Mouse (Mus musculus): ENCODE results near the gene Ndufv2.
"Not testable (repeated sequence)": the region's sequence is repeated elsewhere in the genome, so short reads cannot be mapped to it uniquely, and the experiment has no call there.

Gene Ndufv2

GRCm38 (mm10) chr17:66085038-66085437, 16.3 kb downstream of the Ndufv2 start:
- DNase-seq (ENCODE audit: low read depth, low spot score), result no peak

GRCm38 (mm10) chr17:66084486-66084885, 16.9 kb downstream of the Ndufv2 start:
- DNase-seq (ENCODE audit: low read depth, low spot score), result no peak

- DNase-seq (ENCODE audit: low read depth, low spot score), result no peak
Measured at GRCm38 (mm10) chr17:66077437-66077850, 23.9 kb downstream of the Ndufv2 start.

DNA sequence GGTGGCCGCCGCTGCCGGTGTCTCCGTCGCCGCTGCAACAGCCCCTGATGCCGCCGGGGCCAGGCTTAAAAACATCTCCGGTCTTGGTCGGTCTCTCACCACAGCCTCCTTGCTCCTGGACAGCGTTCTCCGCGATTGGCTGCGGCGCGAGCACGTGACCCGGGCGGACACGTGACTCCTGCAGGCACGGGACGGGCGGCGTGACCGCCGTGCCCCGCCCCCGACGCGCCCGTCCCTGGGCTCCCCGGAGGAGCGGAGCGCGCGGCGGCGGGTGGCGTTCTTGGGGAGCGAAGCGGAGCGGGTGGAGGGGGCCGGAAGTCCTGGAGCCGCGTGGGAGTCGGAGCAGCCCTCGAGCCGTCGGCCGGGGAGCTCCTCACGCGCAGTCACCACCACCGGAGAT, 24.4 kb downstream of the Ndufv2 start, which contains the start of gene Ankrd12:
Ankrd12 (minus strand) TSS at position 156 of the 400 bp plus-strand sequence.
- DNase-seq (ENCODE audit: low read depth, low spot score), result peak; percentile 94

- peak; percentile 34 for DNase-seq (ENCODE audit: low read depth, low spot score)
Measured at GRCm38 (mm10) chr17:66076174-66076927, 25.0 kb downstream of the Ndufv2 start.

- DNase-seq (ENCODE audit: low read depth, low spot score), result no peak
Measured at GRCm38 (mm10) chr17:66075827-66076173, 25.6 kb downstream of the Ndufv2 start.

DNA sequence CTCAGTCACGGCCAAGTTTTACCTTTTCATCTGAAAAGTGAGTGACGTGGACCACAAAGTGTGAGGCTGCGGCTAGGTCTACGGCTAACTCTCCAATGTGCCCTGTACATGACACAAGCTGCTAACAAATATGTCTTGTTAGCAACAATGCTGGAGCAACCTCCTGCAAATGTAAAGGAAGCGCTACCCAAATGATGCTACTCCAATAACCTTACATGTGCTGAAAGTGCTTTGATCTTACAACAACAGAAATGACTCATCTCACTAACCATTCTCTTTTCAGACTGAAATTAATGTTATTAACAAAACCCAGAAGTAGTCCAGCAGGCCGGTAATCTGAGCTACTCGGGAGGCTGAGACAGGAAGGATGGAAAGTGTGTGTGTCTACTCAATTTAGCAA, 27.4 kb downstream of the Ndufv2 start:
- DNase-seq (ENCODE audit: low read depth, low spot score), result no peak

DNA sequence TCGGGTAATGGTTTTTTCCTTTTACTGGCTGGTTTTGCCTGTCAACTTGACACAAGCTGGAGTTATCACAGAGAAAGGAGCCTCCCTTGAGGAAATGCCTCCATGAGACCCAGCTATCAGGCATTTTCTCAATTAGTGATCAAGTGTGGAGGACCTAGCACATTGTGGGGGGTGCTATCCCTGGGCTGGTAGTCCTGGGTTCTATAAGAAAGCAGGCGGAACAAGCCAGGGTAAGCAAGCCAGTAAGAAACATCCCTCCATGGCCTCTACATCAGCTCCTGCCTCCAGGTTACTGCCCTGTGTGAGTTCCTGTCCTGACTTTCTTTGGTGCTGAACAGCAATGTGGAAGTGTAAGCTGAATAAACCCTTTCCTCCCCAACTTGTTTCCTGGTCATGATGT, 32.3 kb downstream of the Ndufv2 start:
- DNase-seq (ENCODE audit: low read depth, low spot score), result not testable (repeated sequence)

GRCm38 (mm10) chr17:66065115-66065514, 36.2 kb downstream of the Ndufv2 start:
- no peak for DNase-seq (ENCODE audit: low read depth, low spot score)

DNA sequence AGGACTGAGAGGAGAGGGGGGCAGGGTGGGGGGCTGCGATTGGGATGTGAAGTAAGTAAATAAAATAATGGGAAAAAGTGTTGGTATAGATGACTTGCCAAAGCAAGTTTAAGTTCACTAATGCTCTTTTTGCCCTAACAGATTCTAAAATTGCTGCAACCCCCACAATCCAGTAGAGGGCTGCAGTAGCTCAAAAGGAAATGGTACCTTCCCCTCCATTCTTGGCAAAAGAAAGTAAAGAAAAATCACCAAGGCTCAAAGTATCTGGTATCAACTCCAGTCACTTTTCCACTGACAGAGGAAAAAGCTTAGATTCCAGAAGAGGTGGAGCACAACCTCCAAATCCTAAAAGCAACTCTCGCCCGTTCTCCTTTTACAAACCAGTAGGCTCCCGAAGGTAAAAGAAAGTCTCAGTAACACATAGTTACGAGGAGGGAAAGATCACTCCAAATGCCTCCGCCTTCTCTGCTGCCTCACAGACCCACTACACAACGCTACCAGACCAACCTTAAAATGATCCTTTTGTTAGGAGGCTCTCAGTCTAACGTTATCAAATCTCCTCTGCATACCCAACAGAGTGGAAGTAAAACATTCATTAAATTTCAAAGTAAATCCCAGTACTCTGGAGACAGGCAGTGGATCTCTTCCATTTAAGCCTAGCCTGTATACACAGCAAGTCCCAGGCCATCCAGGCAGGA, 40.0 kb downstream of the Ndufv2 start:
- DNase-seq (ENCODE audit: low read depth, low spot score), result no peak

DNA sequence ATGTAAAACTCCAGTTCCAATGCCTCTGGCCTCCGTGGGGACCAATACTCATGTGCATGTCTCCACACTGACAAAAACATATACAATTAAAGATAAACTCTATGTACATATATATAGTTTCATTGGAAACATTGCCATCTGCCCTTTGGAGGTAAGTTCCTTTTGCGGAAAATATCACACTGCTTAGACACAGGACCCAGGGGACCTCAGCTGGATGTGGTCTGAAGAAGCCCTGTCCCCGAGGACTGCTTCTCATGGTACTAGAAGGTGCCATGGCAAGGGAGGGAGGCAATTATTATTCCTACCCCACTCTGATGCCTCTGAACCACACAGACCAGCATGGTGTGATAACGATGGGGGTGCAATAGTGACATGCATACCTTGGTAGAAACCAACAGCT, 43.2 kb downstream of the Ndufv2 start:
- DNase-seq (ENCODE audit: low read depth, low spot score), result no peak

DNA sequence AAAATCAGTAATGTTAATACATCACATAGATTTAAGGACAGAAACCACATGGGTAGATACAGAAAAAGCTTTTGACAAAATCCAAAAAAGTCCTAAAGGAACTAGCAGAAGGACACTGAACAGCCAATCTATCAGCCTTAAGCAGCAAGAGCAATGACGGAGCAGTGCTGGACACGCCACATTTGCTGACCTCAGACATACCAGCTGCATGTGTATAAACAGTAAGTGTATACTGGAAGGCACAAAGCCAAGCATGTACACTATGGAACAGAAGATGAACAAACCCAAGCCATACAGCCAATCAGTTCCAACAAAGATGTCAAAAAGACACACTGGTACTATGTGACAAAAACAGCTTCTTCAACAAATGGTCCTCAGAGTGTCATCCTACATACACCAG, 44.2 kb downstream of the Ndufv2 start:
- DNase-seq (ENCODE audit: low read depth, low spot score), result no peak

DNA sequence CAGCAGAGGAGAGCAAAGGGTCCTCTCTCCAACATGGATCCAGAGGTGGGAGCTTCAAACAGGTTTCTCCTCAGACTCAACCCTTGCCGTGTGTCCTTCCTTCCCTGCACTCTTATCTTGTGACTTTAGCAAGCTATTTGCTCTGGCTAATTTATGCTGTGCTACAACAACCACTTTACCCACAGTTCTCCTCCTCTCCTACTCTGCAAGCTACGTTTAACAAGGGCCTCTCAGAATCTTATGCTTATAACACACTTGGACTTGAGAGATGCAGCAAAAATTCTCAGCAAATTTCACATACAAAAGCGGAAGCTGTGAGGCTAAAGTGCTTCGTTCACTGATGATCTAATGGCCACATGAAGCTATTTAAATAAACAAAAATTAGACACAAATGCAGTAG, 48.0 kb downstream of the Ndufv2 start:
- no peak for DNase-seq (ENCODE audit: low read depth, low spot score)

DNA sequence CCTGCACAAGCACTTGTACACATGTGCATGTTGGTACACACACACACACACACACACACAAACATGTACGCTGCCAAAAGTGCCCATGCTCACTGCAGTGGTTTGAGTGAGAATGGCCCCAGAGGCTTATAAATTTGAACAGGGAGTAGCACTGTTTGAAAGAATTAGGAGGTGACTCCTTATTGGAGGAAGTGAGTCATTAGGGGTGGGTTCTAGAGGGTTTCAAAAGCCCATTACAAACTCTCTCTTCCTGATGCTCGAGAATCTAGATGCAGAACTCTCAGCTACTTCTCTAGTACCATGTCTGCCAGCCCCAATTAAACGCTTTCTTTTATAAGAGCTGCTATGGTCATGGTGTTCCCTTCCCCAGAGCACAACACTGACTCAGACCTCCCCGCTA, 52.6 kb downstream of the Ndufv2 start:
- no peak for DNase-seq (ENCODE audit: low read depth, low spot score)

GRCm38 (mm10) chr17:66048199-66048598, 53.2 kb downstream of the Ndufv2 start:
- no peak for DNase-seq (ENCODE audit: low read depth, low spot score)

- not testable (repeated sequence) for DNase-seq (ENCODE audit: low read depth, low spot score)
Measured at GRCm38 (mm10) chr17:66043679-66044078, 57.7 kb downstream of the Ndufv2 start.

GRCm38 (mm10) chr17:66041020-66041419, 60.3 kb downstream of the Ndufv2 start:
- no peak for DNase-seq (ENCODE audit: low read depth, low spot score)

- no peak for DNase-seq (ENCODE audit: low read depth, low spot score)
Measured at GRCm38 (mm10) chr17:66033239-66033638, 68.1 kb downstream of the Ndufv2 start.

DNA sequence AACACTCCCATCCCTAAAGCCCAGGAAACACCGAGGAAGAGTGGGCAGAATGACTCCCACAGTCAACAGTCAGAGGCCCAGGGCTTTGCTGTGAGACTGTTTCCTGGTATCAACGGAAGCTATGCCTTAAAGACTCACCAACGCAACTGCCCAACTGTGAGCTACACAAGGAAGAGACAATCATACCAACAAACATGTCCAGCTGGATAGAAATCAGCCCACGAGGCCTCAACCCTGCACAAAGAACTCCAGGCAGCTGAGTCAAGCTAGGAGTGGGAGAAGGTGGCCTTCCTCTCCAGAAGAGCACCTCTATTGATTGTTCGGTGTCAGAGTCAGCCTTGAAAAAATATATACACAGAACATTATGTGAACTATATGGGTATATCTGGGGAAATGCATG, 69.4 kb downstream of the Ndufv2 start:
- no peak for DNase-seq (ENCODE audit: low read depth, low spot score)
